Mouse (Mus musculus): ENCODE data around the gene Trim30a.
"Not testable (repeated sequence)": the region's sequence is repeated elsewhere in the genome, so short reads cannot be mapped to it uniquely, and the experiment has no call there.

Trim30a gene

DNA sequence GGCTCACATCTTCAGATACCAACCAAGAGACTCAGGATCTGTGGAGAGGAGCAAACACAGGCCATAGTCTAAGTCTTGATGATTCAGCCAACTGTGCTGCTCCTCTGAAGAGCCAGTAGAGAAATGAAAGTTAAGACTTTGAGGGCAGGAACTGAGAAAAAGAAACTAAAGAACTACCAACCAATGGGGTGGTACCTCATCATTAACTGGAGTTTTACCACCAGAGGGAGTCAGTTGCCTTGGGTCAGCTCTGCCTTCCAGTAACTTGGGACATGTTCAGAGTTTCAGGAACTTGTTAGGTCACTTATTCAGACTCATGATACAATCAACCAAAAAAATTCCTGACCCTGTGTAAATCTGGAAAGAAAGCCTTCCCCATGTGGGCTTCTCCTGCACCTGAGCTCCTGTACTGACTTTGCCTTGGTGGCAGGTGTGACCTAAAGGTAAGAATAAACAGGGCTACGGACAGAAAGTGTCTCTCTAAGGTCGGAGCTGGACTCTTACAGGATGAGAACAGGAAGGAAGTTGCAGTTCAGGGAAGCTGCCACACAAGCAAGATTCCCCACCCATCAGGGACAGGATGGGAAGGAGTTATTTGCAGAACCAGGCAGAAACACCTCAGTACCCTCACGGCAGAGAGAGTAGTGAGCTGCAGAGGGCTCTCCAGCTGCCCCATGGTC lies at the start of gene Trim30a:
Gene Trim30a (minus strand): TSS at position 129 of the 680 bp plus-strand sequence.
- peak; percentile 4 for DNase-seq

DNA sequence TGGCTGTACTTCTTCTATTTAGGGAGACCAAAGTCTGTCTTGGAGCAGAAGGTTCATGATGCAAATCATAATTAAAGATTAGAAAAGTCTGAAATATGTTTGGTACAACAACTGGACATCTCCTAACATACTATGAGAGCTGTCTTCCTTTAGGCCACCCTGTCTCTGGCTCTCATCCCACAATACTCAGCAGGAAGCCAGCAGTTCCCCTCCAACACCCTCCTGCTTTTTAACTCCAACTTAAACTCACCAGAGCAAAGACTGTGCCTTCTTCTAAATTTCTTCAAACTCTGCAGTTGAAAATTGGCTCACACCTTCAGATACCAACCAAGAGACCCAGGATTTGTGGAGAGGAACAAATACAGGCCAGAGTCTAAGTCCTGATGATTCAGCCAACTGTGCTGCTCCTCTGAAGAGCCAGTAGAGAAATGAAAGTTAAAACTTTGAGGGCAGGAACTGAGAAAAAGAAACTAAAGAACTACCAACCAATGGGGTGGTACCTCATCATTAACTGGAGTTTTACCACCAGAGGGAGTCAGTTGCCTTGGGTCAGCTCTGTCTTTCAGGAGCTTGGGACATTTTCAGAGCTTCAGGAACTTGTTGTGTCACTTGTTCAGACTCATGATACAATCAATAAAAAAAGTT lies 42.5 kb upstream of the Trim30a start, which contains the start of gene Trim30d:
Gene Trim30d (minus strand): TSS at position 429 of the 645 bp plus-strand sequence.
- not testable (repeated sequence) for DNase-seq

DNA sequence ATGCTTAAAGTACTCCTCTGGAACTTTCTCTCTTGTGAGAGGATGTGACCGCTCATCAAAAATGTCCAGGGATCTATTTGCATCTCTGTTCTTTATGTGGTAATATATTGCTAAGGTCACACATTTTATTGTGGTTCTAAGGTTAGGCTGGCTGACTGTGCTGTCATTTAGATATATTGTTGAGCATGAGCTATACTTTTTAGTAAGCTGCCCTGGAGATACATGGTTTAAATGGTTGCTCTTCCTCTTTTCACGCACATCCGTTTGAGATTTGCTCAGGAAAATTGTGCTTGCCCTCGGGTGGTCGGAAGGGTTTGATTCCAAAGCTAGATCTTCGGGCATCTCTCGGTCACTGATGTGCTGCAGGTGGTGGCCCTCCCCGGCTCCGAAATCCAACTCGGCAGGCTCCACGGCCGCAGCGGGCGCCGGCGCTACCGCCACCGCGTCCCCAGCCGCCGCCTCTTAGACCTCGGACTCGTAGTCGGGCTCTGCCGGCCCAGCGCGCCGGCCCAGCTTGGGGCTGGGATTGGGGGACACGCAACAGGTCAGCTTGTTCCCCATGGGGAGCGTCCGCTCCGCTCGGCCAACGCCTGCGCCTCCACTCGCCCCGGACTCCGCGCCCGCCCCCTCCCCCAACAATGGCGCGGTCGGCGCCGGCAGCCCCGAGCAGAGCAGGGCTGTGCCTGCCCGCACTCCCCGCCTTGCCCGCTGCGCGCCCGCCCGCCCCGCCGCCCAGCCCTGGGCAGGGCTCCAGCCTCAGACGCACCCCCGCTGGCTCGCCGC lies 36.8 kb upstream of the Trim30a start:
- peak; percentile 49 for DNase-seq

DNA sequence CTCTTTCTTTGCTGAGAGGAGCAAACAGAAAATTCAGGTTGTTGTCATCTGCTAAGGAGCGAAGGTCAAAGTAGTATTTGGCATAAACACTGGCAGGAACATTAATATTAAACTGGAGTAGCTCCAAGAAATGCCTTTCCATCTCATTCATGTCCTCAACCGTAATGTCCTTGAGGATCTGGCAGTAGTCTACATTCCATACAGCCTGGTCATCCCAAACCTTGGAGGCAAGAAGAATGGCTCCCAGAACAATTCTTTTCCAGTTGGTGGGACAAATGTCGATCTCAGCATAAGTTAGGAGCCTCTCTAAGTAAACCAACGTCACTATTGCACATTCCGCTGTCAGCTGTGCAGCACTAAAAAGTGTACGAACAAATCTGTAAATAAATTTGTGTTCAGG lies 36.2 kb upstream of the Trim30a start:
- not testable (repeated sequence) for DNase-seq

DNA sequence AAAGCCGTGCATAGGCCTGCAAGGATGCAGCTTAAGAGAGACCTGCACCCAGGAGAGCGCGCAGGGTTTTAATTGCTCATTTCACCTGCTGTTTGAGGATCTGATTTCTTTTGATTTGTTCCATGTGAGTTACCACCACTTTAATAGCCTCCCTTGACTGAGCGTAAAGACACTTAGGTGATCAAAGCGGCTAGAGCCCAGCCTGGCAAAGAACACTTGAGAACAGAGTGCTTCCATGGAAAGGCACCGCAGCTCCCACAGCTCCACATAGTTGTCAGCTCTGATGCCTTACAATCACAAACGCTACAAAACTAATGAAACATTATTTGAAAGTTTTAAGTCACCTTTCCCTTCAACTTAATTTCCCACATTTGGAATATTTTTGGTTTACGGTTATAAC lies 34.5 kb upstream of the Trim30a start:
- not testable (repeated sequence) for DNase-seq

DNA sequence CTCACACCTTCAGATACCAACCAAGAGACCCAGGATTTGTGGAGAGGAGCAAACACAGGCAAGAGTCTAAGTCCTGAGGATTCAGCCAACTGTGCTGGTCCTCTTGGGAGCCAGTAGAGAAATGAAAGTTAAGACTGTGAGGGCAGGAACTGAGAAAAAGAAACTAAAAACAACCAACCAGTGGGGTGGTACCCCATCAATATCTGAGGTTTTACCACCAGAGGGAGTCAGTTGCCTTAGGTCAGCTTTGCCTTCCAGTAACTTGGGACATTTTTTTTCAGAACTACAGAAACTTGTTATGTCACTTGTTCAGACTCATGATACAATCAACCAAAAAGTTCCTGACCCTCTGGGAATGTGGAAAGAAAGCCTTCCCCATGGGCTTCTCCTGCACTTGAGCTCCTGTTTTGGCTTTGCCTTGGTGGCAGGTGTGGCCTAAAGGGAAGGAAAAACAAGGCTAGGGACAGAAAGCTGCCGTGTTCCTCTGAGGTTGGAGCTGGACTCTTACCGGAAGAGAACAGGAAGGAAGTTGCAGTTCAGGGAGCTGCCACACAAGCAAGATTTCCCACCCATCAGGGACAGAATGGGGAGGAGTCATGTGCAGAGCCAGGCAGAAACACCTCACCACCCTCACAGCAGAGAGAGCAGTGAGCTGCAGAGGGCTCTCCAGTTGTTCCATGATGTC lies 18.9 kb downstream of the Trim30a start:
- DNase-seq: peak; percentile 29

DNA sequence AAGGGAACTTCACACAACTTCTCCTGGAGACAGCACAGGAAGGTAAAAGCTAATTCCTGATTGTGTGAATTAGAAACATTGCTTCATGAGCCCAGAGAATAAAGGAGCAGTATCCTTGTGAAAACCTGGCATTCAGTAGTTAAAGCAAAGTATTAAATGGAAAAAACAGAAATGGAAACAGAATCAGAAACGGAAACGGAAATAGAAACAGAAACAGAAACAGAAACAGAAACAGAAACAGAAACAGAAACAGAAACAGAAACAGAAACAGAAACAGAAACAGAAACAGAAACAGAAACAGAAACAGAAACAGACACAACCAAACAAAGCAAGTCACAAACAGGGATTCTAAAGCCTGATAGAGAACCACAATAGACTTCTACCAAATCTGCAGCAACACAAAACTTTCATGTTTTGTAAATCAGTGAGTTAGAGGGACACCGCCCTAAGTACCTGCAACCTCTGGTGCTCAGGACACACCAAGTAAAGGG lies 60.5 kb downstream of the Trim30a start:
- DNase-seq: no peak

DNA sequence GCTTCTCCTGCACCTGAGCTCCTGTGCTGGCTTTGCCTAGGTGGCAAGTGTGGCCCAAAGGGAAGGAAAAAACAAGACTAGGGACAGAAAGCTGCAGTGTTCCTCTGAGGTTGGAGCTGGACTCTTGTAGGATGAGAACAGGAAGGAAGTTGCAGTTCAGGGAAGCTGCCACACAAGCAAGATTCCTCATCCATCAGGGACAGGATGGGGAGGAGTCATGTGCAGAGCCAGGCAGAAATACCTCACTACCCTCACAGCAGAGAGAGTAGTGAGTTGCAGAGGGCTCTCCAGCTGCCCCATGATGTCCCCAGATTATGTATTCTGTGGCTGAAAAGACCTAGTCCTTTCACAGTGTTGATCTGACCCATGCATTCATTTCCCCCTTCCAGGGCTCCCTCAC lies 63.9 kb downstream of the Trim30a start:
- DNase-seq: no peak

DNA sequence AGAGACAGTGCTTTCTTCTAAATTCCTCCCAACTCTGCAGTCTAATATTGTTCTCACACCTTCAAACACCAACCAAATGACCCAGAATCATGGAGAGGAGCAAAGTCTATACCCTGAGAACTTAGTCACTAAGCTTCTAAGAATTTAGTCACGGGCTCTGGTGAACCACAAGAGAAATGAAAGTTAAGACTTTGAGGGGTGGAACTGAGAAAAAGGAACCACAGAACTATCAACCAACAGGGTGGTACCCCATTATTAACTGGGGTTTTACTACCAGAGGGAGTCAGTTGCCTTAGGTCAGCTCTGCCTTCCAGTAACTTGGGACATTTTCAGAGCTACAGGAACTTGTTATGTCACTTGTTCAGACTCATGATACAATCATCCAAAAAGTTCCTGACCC lies 64.3 kb downstream of the Trim30a start, which contains the start of gene Trim30c:
Gene Trim30c (minus strand): TSS at position 140 of the 400 bp plus-strand sequence.
- no peak for DNase-seq

DNA sequence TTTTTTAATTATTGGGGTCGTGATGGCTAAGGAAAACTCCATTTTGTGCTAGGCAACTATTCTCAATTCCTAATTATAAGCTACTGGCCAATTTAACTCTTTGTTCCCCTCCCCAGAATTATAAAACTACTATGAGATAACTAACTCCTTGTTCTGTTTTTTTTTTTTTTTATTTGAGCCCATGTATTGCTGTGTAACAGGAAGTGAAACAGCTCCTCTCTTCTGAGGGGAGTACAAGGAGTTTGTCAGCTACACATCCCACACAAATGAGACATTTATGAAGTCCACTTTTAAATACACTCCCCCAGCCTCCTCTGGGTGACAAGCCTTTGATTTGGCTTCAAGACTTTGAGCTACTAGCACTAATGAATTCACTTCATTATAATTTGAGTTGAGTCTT lies 66.5 kb downstream of the Trim30a start:
- no peak for DNase-seq

DNA sequence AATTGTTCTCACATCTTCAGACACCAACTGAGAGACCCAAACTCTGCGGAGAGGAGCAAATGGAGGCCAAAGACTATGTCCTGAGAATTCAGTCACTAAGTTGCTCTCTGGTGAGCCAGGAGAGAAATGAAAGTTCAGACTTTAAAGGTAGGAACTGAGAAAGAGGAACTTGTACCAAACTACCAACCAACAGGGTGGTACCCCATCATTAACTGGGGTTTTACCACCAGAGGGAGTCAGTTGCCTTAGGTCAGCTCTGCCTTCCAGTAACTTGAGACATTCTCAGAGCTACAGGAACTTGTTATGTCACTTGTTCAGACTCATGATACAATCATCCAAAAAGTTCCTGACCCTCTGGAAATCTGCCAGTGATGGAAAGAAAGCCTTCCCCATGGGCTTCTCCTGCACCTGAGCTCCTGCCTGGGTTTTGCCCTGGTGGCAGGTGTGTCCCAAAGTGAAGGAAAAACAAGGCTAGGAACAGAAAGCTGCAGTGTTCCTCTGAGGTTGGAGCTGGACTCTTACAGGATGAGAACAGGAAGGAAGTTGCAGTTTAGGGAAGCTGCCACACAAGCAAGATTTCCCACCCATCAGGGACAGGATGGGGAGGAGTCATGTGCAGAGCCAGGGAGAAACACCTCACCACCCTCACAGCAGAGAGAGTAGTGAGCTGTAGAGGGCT lies 95.1 kb downstream of the Trim30a start, which contains the start of gene Trim30b:
Gene Trim30b (minus strand): TSS at position 149 of the 679 bp plus-strand sequence.
- DNase-seq: no peak

DNA sequence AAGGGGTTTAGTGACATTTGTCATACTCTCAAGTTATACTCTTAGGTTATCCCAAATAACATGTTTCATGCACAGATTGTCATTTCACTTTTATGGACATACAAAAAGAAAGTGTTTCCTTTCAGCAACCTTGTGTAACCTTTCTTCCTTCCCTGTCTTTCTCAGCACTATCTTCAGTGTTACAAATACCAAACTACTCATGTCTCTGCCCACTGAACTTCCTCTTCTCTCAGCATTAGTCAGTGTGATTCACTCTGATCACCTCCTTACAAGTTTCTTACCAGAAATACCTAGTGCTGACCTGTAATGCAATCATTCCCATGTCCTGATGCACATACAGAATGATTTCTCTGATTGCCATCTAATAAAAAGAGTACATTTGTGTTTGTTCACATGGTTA lies 98.7 kb downstream of the Trim30a start:
- DNase-seq: no peak

Data from embryo, embryonic 11 days (tissue).